Mouse (Mus musculus): ENCODE measurements around the gene Grin2a.
A peak's percentile ranks its signal among the peaks of the same experiment; 100 is the strongest.

Grin2a gene

GRCm38 (mm10) chr16:9749661-9750060, 245.7 kb downstream of the Grin2a start:
- DNase-seq, result no peak

- no peak for DNase-seq
These were observed 252.9 kb downstream of the Grin2a start for GRCm38 (mm10) chr16:9742443-9742842.

GRCm38 (mm10) chr16:9738679-9739078, 256.7 kb downstream of the Grin2a start:
- no peak for DNase-seq

GRCm38 (mm10) chr16:9737131-9737530, 258.2 kb downstream of the Grin2a start:
- no peak for DNase-seq

- DNase-seq, result peak; percentile 77
These were observed 259.8 kb downstream of the Grin2a start for GRCm38 (mm10) chr16:9735365-9736080.

GRCm38 (mm10) chr16:9727603-9728002, 267.8 kb downstream of the Grin2a start:
- peak; percentile 77 for DNase-seq

GRCm38 (mm10) chr16:9725578-9726113, 269.7 kb downstream of the Grin2a start:
- peak; percentile 58 for DNase-seq

GRCm38 (mm10) chr16:9711398-9711797, 284.0 kb downstream of the Grin2a start:
- DNase-seq, result no peak

- DNase-seq, result no peak
These were observed 285.4 kb downstream of the Grin2a start for GRCm38 (mm10) chr16:9709921-9710320.

GRCm38 (mm10) chr16:9697141-9697540, 298.2 kb downstream of the Grin2a start:
- no peak for DNase-seq

- no peak for DNase-seq
These were observed 301.3 kb downstream of the Grin2a start for GRCm38 (mm10) chr16:9694081-9694480.

- no peak for DNase-seq
These were observed 306.7 kb downstream of the Grin2a start for GRCm38 (mm10) chr16:9688523-9689140.

- no peak for DNase-seq
These were observed 314.8 kb downstream of the Grin2a start for GRCm38 (mm10) chr16:9680572-9680971.

GRCm38 (mm10) chr16:9679994-9680393, 315.4 kb downstream of the Grin2a start:
- DNase-seq, result peak; percentile 18

GRCm38 (mm10) chr16:9678750-9679149, 316.6 kb downstream of the Grin2a start:
- no peak for DNase-seq

GRCm38 (mm10) chr16:9672390-9672789, 323.0 kb downstream of the Grin2a start:
- DNase-seq, result no peak

GRCm38 (mm10) chr16:9671222-9671621, 324.1 kb downstream of the Grin2a start:
- no peak for DNase-seq

GRCm38 (mm10) chr16:9670750-9671161, 324.6 kb downstream of the Grin2a start:
- DNase-seq, result peak; percentile 14

GRCm38 (mm10) chr16:9665896-9666295, 329.5 kb downstream of the Grin2a start:
- DNase-seq, result peak; percentile 58

GRCm38 (mm10) chr16:9664060-9664459, 331.3 kb downstream of the Grin2a start:
- DNase-seq, result no peak

- DNase-seq, result no peak
These were observed 331.9 kb downstream of the Grin2a start for GRCm38 (mm10) chr16:9663508-9663907.

GRCm38 (mm10) chr16:9625652-9626444, 369.5 kb downstream of the Grin2a start:
- DNase-seq, result peak; percentile 28

- no peak for DNase-seq
These were observed 371.0 kb downstream of the Grin2a start for GRCm38 (mm10) chr16:9624346-9624745.
